Mouse (Mus musculus) CH12.LX (cell line): Measurements from ENCODE around the gene Rhcg.

Source experiments
- CTCF ChIP-seq, 2 experiments: IDR thresholded peaks in 1 of 2; conservative IDR thresholded peaks in 1 of 2; 2 replicates each; pipeline ENCODE4 v1.5.1; 2011 to 2012; ENCODE audit warnings: low read depth in 2 of 2, low read length in 2 of 2, improper control_type of control experiment in 1 of 2, inconsistent platforms in 1 of 2, mild to moderate bottlenecking in 1 of 2, moderate library complexity in 1 of 2
- NELFE ChIP-seq: IDR thresholded peaks from 2 replicates; pipeline ENCODE4 v1.6.1; 2011; ENCODE audit warnings: low read depth, low read length, improper control_type of control experiment
- POLR2A ChIP-seq: IDR thresholded peaks from 2 replicates; pipeline ENCODE4 v1.6.1; 2011; ENCODE audit warnings: low read depth, mild to moderate bottlenecking, improper control_type of control experiment, low read length
- RCOR1 ChIP-seq: conservative IDR thresholded peaks from 2 replicates; pipeline ENCODE4 v1.6.1; 2012; ENCODE audit warnings: low read depth, mild to moderate bottlenecking, inconsistent platforms, low read length, improper control_type of control experiment
- SIN3A ChIP-seq: IDR thresholded peaks from 2 replicates; pipeline ENCODE4 v1.6.1; 2012; ENCODE audit warnings: low read length, improper control_type of control experiment, inconsistent platforms
- TCF12 ChIP-seq: IDR thresholded peaks from 2 replicates; pipeline ENCODE4 v1.6.1; 2014; ENCODE audit warnings: low read depth, mild to moderate bottlenecking, inconsistent platforms, low read length, improper control_type of control experiment
- USF1 ChIP-seq: IDR thresholded peaks from 2 replicates; pipeline ENCODE4 v1.6.1; 2014; ENCODE audit warnings: low read depth, mild to moderate bottlenecking, inconsistent platforms, low read length, improper control_type of control experiment

DNA sequence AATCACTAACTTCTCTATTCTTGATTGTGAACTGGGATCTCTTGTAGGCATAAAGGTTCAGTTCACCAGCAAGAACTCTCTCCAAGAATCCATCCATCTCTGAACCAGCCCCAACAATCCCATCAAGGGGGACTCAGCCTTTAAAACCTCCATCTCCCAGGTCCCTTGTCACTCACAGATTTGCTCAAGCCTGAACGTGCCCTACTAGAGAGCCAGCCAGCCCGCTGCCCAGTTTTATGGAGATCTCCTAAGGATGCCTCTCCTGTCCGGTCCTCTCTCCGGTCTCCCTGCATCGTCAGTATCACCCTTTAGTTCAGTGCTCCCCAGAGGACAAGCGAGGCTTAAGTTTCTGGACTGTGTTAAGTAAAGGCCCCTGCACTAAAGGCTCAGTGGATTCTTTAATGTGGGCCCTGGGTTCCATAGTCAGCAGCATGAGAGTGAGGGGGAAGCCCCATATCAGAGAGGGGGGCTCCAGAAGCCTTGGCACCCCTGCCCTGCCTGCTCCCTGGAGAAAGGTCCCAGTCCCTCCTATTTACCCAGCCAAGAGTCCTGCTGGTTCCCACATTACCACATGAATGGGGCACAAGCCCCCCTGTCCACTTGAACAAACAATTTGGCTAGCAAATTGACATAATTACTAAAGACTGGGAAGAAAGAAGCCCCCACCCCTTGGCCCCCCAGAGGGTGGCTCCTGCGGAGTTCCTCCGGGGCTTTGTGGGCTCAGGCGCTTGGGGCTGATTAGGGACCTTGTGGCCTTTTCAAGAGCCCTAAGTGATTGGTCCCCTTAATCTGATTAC is 27.5 kb downstream of the Rhcg start:
- TF ChIP-seq SIN3A (no peak), NELFE (no peak), CTCF (conservative IDR thresholded peaks at IDR 0.05 in 1 of 2, IDR thresholded peaks at IDR 0.05 in 1 of 2; ENCODE audit: low read depth in 2 of 2, low read length in 2 of 2) (no peak), RCOR1 (no peak), USF1 (no peak), POLR2A (no peak), TCF12 (no peak)
